Mouse (Mus musculus) midbrain, embryonic 13.5 days (tissue): ENCODE measurements at regions not wholly inside any gene's neighbourhood (a gene's known extent, or its start where the extent isn't known, plus 50 kb on each side); places are given as distances from the start of the nearest gene placed in this dataset.

ENCODE experiments used
- ATAC-seq: fragments of 200-750 bp; cut with Nextera tagmentation; 2 replicates; pipeline ENCODE4 v1.8.0; 2017; ENCODE audit warnings: mild to moderate bottlenecking, moderate TSS enrichment, moderate library complexity
- H3K27ac ChIP-seq: fragments of 300-500 bp; sonication (generic); 2 replicates; pipeline ENCODE4 v1.5.1; 2015; ENCODE audit warnings: inconsistent platforms, mild to moderate bottlenecking, moderate library complexity
- H3K27me3 ChIP-seq: fragments of 300-500 bp; sonication (generic); 2 replicates; pipeline ENCODE4 v1.6.1; 2015; ENCODE audit warnings: mild to moderate bottlenecking, inconsistent platforms
- H3K36me3 ChIP-seq: fragments of 300-500 bp; sonication (generic); 2 replicates; pipeline ENCODE4 v1.6.1; 2015; ENCODE audit warnings: mild to moderate bottlenecking, inconsistent platforms
- H3K4me1 ChIP-seq: fragments of 300-500 bp; sonication (generic); replicated peaks from 2 replicates; pipeline ENCODE4 v1.6.1; 2015; ENCODE audit warnings: inconsistent platforms
- H3K4me2 ChIP-seq: fragments of 300-500 bp; sonication (generic); replicated peaks from 2 replicates; pipeline ENCODE4 v1.6.1; 2015; ENCODE audit warnings: moderate library complexity, mild to moderate bottlenecking, inconsistent platforms
- H3K4me3 ChIP-seq: fragments of 300-500 bp; sonication (generic); replicated peaks from 2 replicates; pipeline ENCODE4 v1.5.1; 2015; ENCODE audit warnings: mild to moderate bottlenecking, inconsistent platforms
- H3K9ac ChIP-seq: fragments of 300-500 bp; sonication (generic); replicated peaks from 2 replicates; pipeline ENCODE4 v1.6.1; 2015; ENCODE audit warnings: mild to moderate bottlenecking, inconsistent platforms
- H3K9me3 ChIP-seq: fragments of 300-500 bp; sonication (generic); 2 replicates; pipeline ENCODE4 v1.6.1; 2016; ENCODE audit warnings: mild to moderate bottlenecking, inconsistent platforms
- WGBS: fragments of 180-500 bp; shearing (Covaris S2); methylation state at CpG from one replicate; pipeline ENCODE4 v1.1.7; 2015; 5-methylcytosine and 5-hydroxymethylcytosine counted together

DNA sequence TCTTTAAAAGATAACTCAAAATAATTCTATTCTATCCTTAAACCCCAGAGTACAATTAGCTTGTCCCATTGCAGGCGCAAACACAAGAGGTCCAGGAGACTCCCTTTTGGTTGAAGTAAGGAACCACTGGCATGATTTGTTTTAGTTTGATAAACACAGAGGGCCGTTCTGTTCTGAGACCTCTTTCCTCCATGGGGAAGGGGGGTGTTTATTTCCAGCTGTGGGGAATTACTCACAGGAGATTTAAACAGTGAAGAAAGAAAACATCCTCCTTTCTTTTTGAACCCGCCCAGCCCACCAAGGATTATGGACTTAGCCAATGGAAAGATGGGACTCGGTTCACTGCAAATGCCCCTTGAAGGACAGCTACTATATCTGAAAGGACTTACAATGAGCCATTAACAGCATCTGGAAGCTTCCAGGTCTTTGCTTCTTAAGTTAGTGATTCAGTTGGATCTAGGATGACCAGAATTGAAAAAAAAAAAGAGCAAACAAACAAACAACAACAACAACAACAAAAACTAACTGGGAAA is 659.2 kb downstream of the Slc22a22 start:
- no peak overlapping the region for H3K27ac ChIP-seq
- H3K27me3 ChIP-seq = no peaks in the 10 kb centered on the region
- no peak overlapping the region for H3K4me2 ChIP-seq
- no peaks in the 10 kb centered on the region for H3K36me3 ChIP-seq
- H3K4me3 ChIP-seq = no peak overlapping the region
- no peak for ATAC-seq
- H3K9ac ChIP-seq = no peak overlapping the region
- H3K9me3 ChIP-seq = no peaks in the 10 kb centered on the region
- WGBS = 12% methylated on average over 4 of the region's 4 CpGs
- no peaks in the 10 kb centered on the region for H3K4me1 ChIP-seq

DNA sequence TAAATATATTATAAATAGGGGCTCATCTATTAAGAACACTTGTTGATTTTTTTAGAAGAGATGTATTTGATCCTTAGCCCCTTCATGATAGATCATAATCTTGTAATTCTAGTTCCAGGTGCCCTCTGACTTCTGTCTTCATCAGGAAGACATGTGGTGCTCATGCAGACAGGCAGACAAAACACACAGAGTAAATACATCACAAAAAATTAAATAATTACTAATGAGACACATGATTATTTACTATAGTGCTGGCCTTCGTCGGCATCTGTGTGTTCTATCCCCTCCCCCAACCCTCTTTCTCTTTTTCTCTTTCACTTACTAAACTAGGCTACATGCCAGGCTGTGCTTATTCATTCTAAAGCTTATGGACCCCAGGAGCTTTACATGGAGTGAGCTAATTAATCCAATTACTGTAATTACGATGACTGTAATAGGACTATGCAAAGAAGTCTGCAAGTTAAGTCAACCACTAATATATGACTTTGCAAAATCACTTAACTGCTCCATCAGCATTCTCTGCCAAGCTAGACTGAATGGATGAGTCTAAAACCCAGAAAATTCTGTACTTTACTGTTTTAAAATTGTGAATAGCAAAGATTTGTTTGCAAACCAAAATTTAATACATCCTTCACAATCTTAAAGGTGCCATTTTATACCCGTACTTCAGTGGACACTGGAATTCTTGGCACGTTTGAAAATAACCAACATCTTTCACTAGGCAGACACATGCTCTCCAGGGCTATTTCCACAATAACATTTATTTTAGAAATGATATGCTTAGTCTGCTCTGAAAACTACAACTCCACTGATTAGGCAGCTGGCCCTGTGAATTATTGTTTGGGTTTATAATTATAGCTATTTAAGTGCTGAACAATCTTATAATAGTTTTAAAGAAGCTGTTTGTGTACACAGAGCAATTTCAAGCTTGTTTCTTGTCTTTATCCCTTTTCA is 659.9 kb downstream of the Slc22a22 start:
- peak; percentile 78; the same call in 1 of the 2 replicates for ATAC-seq
- H3K4me1 ChIP-seq = no peaks in the 10 kb centered on the region
- H3K9ac ChIP-seq = no peak overlapping the region
- no peaks in the 10 kb centered on the region for H3K9me3 ChIP-seq
- no peak overlapping the region for H3K27ac ChIP-seq
- no peaks in the 10 kb centered on the region for H3K27me3 ChIP-seq
- no peak overlapping the region for H3K4me3 ChIP-seq
- no peak overlapping the region for H3K4me2 ChIP-seq
- H3K36me3 ChIP-seq = no peaks in the 10 kb centered on the region
- WGBS = 33% methylated on average over 5 of the region's 5 CpGs

GRCm38 (mm10) chr15:56813876-56814275 is 663.5 kb downstream of the Slc22a22 start:
- H3K4me3 ChIP-seq = no peak overlapping the region
- H3K27ac ChIP-seq = no peak overlapping the region
- H3K27me3 ChIP-seq = no peaks in the 10 kb centered on the region
- H3K36me3 ChIP-seq = no peaks in the 10 kb centered on the region
- 0 out of 2 replicates have a peak, but pooled peaks cover 3% of the 10 kb centered on the region for H3K4me1 ChIP-seq
- ATAC-seq = no peak
- WGBS = 78% methylated on average over 5 of the region's 5 CpGs
- H3K4me2 ChIP-seq = no peak overlapping the region
- H3K9ac ChIP-seq = no peak overlapping the region
- H3K9me3 ChIP-seq = no peaks in the 10 kb centered on the region

DNA sequence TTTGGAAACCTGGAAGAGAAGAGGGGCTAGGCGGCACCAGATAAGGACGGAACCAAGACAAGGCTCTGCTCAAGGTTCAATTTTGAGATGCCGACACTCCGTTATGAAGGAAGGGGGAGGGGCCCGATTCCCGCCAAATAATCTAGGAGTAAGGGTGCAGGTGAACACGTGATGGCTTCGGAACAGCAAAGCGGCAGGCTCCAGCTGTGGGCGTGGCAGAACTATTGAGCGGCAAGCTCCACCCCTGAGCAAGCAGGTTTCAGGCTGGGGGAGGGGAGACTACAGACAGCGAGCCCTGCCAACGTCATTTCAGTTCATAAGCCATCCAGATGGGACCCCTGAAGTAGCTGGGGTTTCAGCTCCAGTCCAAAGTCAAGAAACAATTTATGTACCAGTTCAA is 667.3 kb downstream of the Slc22a22 start:
- Histone ChIP-seq H3K4me3 (no peak overlapping the region; the same call in 1 of the 2 replicates), H3K9ac (no peak overlapping the region), H3K36me3 (no peaks in the 10 kb centered on the region), H3K4me2 (peak overlapping the region; percentile 29; the same call in 1 of the 2 replicates), H3K4me1 (0 out of 2 replicates have a peak, but pooled peaks cover 3% of the 10 kb centered on the region), H3K27ac (no peak overlapping the region), H3K27me3 (no peaks in the 10 kb centered on the region), H3K9me3 (no peaks in the 10 kb centered on the region)
- 40% methylated on average over 13 of the region's 13 CpGs for WGBS
- no peak for ATAC-seq

- Histone ChIP-seq H3K27ac (no peak overlapping the region), H3K9ac (no peak overlapping the region), H3K9me3 (no peaks in the 10 kb centered on the region), H3K36me3 (no peaks in the 10 kb centered on the region), H3K27me3 (no peaks in the 10 kb centered on the region), H3K4me3 (no peak overlapping the region), H3K4me1 (0 out of 2 replicates have a peak, but pooled peaks cover 3% of the 10 kb centered on the region), H3K4me2 (no peak overlapping the region)
- no peak for ATAC-seq
- 69% methylated on average over 5 of the region's 5 CpGs for WGBS
Observed at GRCm38 (mm10) chr15:56807611-56808010, 669.8 kb downstream of the Slc22a22 start.

DNA sequence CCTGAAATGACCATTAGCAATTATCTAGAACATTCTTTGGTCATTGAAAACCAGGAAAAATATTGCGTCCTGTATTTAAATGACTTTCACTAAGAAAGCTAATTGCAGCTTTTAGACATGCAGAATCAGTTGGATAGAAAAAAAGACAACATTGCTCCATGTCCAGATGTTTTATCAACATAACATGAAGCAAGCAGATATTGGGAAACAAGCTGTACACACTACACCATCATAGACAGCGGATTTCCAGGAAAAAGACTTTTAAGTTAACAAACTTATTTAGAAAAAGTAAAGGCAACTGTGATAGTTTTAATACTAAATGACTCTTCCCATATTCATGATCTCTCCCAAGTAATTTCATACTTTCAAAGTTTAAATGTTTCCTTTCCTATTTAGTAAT is 675.5 kb downstream of the Slc22a22 start:
- no peaks in the 10 kb centered on the region for H3K9me3 ChIP-seq
- no peaks in the 10 kb centered on the region for H3K36me3 ChIP-seq
- H3K27me3 ChIP-seq = no peaks in the 10 kb centered on the region
- no peaks in the 10 kb centered on the region for H3K4me1 ChIP-seq
- H3K4me3 ChIP-seq = no peak overlapping the region
- H3K27ac ChIP-seq = no peak overlapping the region
- no peak for ATAC-seq
- H3K4me2 ChIP-seq = no peak overlapping the region
- no peak overlapping the region for H3K9ac ChIP-seq
- WGBS = 96% methylated on average over 2 of the region's 2 CpGs

DNA sequence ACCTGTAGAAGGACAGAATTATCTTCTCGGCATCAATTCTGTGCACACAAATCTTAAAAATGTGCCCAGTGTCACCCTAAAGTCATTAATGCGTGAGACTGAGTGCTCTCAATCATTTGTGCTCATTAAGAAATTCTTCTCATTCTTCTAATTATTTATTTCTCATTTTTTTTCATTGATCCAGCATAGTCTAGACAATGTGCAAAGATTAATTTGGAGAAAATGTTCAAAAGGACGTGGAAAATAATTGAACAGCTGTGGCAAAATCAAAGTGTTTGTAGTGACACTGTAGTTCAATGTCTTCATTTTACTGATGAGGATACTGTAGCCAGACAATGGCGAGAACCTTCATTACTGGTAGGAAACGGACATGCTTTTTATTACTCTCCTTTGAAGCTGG is 702.0 kb downstream of the Slc22a22 start:
- H3K4me3 ChIP-seq = no peak overlapping the region
- no peak overlapping the region for H3K27ac ChIP-seq
- H3K4me2 ChIP-seq = no peak overlapping the region
- no peaks in the 10 kb centered on the region for H3K27me3 ChIP-seq
- H3K9ac ChIP-seq = no peak overlapping the region
- H3K4me1 ChIP-seq = no peaks in the 10 kb centered on the region
- ATAC-seq = no peak
- no peaks in the 10 kb centered on the region for H3K9me3 ChIP-seq
- 83% methylated on average over 5 of the region's 5 CpGs for WGBS
- no peaks in the 10 kb centered on the region for H3K36me3 ChIP-seq

DNA sequence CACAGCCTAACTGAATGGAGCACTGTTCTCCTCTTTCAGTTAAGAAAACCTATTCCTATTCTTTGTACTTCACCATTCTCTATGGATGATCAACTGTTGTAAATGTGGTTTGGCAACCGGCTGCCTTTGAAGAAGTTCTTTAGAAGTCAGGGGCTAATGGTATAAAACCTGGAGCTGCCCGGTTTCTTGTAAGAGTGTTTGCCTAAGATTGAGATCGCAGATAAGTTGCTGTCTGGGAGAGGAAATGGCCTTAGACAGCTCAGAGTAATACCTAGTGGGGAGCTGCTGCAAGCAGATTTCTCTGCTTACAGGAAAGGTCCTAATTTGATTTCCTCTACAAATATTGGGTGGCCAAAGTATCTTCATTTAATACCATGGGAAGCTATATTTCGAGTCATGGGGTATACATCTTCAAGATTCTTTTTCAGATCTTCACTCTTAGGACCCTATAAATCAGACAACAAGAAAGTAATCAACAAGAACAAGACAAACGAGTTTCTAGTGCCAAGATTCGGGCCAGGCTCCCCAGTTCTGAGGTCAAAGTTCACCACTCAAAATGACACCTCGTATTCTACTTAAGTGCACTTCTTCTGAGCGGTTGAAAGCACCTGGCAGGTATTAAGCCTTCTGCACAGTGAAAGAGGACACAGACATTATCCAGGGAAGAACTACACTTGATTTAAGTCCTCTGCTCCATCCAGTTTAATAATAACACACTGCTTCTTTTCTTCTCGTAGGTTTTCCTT is 702.6 kb downstream of the Slc22a22 start:
- no peak for ATAC-seq
- Histone ChIP-seq H3K4me1 (no peaks in the 10 kb centered on the region), H3K36me3 (no peaks in the 10 kb centered on the region), H3K4me2 (no peak overlapping the region), H3K27ac (no peak overlapping the region), H3K9me3 (no peaks in the 10 kb centered on the region), H3K27me3 (no peaks in the 10 kb centered on the region), H3K4me3 (no peak overlapping the region), H3K9ac (no peak overlapping the region)
- 70% methylated on average over 9 of the region's 9 CpGs for WGBS

DNA sequence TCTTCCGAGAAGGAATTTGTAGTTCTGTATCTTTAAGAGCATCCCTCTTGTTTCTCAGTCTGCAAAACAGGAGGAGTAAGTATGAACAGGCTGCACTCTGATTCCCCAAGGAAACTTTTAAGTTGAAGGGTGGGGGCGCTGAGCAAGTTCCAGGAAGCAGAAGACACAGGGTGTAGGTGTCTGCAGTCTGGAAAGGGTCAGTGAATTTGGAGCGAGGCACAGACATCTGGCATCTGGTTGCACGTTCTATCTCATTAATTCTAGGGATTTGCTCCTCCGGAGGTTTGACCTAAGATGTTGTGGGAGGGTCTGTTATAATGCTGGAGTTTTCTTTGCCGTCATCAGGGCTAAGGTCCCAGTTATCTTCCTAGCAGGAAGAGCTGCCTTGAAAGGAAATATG is 711.1 kb downstream of the Slc22a22 start:
- Histone ChIP-seq H3K4me1 (0 out of 2 replicates have a peak, but pooled peaks cover 5% of the 10 kb centered on the region), H3K27me3 (no peaks in the 10 kb centered on the region), H3K36me3 (no peaks in the 10 kb centered on the region), H3K27ac (no peak overlapping the region), H3K4me3 (no peak overlapping the region), H3K9ac (no peak overlapping the region), H3K9me3 (no peaks in the 10 kb centered on the region), H3K4me2 (no peak overlapping the region)
- 63% methylated on average over 6 of the region's 6 CpGs for WGBS
- no peak for ATAC-seq

DNA sequence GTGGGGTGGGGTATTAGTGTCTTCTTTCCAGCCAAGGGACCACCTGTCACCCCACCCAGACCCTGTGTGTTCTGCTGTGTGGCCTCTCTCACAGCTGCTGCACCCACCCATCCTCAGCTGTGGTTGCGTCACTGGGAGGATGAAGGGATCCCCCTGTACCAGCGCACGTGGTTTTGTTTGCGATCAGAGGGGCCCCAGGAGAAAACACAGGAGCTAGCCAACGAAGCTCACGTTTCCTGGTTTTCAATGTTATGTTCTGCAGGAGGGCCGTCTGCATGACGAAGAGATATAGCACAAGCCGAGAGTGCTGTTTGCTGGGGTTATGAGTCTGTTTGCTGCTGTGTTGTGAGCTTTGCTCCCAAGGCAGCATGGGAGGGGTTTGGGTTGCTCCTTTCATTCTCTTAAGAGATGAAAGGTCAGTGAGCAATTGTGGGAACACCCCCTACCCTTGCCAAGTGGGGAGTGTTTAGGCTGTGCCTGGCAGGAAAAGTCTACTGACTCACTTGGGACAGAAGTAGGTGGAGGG is 712.4 kb downstream of the Slc22a22 start:
- Histone ChIP-seq H3K27ac (no peak overlapping the region), H3K4me2 (peak overlapping the region; percentile 17; the same call in 1 of the 2 replicates), H3K9me3 (no peaks in the 10 kb centered on the region), H3K9ac (no peak overlapping the region), H3K27me3 (no peaks in the 10 kb centered on the region), H3K4me3 (no peak overlapping the region), H3K4me1 (0 out of 2 replicates have a peak, but pooled peaks cover 5% of the 10 kb centered on the region), H3K36me3 (no peaks in the 10 kb centered on the region)
- 37% methylated on average over 9 of the region's 9 CpGs for WGBS
- ATAC-seq = 0 out of 2 replicates have a peak, but pooled peaks have one; percentile 34

DNA sequence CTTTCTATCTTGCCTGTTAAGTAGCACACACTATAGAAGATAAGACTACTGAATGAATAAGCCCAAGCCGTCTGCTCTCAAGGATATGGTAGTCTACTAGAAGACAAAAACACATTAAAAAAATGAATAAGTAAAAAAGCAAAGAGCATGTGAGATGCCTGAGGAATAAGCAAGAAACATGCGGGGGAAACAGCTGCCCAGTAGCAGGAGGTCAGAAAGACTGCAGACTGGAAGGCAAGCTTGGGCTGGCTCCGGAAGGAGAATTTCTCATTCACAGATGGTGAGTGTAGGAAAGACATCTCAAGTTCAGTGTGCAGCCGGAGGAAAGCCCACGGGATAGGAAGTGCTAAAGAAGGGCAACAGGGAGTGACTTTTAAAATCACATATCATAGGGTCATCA is 713.4 kb downstream of the Slc22a22 start:
- no peak overlapping the region for H3K27ac ChIP-seq
- no peak for ATAC-seq
- no peaks in the 10 kb centered on the region for H3K27me3 ChIP-seq
- H3K9ac ChIP-seq = no peak overlapping the region
- 0 out of 2 replicates have a peak, but pooled peaks cover 5% of the 10 kb centered on the region for H3K4me1 ChIP-seq
- no peak overlapping the region for H3K4me2 ChIP-seq
- H3K36me3 ChIP-seq = no peaks in the 10 kb centered on the region
- H3K4me3 ChIP-seq = no peak overlapping the region
- H3K9me3 ChIP-seq = no peaks in the 10 kb centered on the region
- WGBS = 82% methylated on average over 5 of the region's 5 CpGs

DNA sequence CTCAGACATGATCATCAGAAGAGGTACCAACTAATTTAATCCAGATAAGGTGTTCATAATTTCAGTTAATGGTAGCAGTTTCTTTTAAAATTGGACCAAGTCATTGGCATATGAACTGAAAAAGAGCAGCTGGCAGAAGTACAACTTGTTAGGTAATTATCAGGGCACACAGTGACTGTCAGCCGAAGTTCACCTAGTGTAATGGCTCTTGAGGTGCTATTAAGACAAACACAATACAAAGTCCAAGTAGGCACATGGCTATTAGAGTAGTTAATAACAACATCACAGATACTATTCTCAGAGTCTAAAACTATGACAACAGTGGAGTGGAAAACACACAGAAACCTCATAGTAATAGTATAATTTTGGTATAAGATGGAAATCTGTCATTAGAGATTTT is 730.7 kb downstream of the Slc22a22 start:
- no peak overlapping the region for H3K9ac ChIP-seq
- 0 out of 2 replicates have a peak, but pooled peaks cover 3% of the 10 kb centered on the region for H3K4me1 ChIP-seq
- H3K27me3 ChIP-seq = no peaks in the 10 kb centered on the region
- no peak overlapping the region for H3K4me2 ChIP-seq
- H3K27ac ChIP-seq = no peak overlapping the region
- no peaks in the 10 kb centered on the region for H3K36me3 ChIP-seq
- no peaks in the 10 kb centered on the region for H3K9me3 ChIP-seq
- no peak for ATAC-seq
- H3K4me3 ChIP-seq = no peak overlapping the region
- 78% methylated on average over 1 of the region's 1 CpGs for WGBS
